Mouse (Mus musculus) gastrocnemius, postnatal 4 days (tissue): ENCODE measurements around the gene Ttc9b. TPM values are rescaled to one million over a fixed set of nuclear protein-coding genes. Genes with fewer than 3 reads are reported as not detected.
"Not testable (repeated sequence)": the region's sequence is repeated elsewhere in the genome, so short reads cannot be mapped to it uniquely, and the experiment has no call there.

Experiments used
- DNase-seq, 2 experiments: peaks; one replicate each; pipeline ENCODE4 v3.0.0; 2021 to 2022; ENCODE audit warnings: low spot score in 2 of 2, mixed read lengths in 2 of 2
- total RNA-seq, 2 experiments: library from RNA; stranded (reverse); gene quantifications; 2 replicates each; pipeline ENCODE4 v1.2.3; 2021

Ttc9b gene
- total RNA-seq, 2 experiments from 2014 or later = not detected

- no peak for DNase-seq
Observed at GRCm38 (mm10) chr7:27634691-27635090, 19.0 kb upstream of the Ttc9b start.

- not testable (repeated sequence) for DNase-seq
Observed at GRCm38 (mm10) chr7:27635094-27635493, 18.6 kb upstream of the Ttc9b start.

GRCm38 (mm10) chr7:27644471-27644870, 9.2 kb upstream of the Ttc9b start:
- DNase-seq = no peak

DNA sequence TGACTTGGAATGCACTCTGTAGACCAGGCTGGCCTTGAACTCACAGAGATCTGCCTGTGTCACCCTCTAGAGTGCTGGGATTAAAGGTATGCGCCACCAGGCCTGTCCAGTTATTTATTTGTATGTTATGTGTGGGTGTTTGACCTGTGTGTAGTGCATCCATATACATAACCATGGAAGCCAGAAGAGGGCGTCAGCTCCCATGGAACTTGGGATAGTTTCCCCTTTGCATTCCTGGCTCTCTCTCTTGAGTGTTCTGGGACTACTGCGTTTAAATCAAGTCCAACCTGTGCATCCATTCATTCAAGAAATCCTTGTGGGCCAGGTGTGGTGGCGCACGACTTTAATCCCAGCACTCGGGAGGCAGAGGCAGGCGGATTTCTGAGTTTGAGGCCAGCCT, 7.2 kb upstream of the Ttc9b start:
- no peak for DNase-seq

GRCm38 (mm10) chr7:27647281-27648002, 6.3 kb upstream of the Ttc9b start:
- DNase-seq = no peak

GRCm38 (mm10) chr7:27649723-27650122, 4.0 kb upstream of the Ttc9b start:
- no peak for DNase-seq

- peak; percentile 70 to 78 for DNase-seq
Observed at GRCm38 (mm10) chr7:27650949-27651348, 2.8 kb upstream of the Ttc9b start.

DNA sequence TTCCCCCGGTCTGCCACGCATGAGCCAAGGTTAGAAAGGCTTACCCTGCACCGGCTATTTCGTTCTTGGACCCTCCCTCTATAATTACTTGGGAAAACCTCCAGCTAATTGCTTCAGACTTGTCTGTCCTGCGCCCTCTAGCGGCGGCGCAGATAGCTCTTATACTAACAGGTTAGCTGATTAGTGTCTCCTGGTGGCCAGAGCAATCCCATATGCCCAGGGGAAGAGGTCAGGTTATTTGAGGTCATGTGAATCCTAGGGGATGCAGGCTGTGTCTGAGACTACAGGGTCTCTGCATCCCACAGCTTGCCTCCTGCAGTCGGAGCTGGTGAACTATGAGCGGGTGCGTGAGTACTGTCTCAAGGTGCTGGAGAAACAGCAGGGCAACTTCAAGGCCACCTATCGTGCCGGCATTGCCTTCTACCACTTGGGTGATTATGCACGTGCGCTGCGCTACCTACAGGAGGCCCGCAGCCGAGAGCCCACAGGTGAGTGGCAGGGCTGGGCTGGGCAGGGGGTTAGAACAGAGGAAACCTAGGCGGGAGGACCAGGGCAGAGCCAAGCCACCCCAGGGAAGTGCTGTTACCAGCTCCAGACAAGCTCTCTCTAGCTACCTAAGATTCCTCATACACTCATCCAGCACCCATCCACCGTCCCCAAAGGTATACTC, 1.0 kb downstream of the Ttc9b start:
- DNase-seq = no peak

- DNase-seq = no peak
Observed at GRCm38 (mm10) chr7:27655545-27655944, 1.8 kb downstream of the Ttc9b start.

- DNase-seq = no peak
Observed at GRCm38 (mm10) chr7:27656600-27656999, 2.9 kb downstream of the Ttc9b start.

- no peak for DNase-seq
Observed at GRCm38 (mm10) chr7:27657824-27658395, 4.2 kb downstream of the Ttc9b start.

DNA sequence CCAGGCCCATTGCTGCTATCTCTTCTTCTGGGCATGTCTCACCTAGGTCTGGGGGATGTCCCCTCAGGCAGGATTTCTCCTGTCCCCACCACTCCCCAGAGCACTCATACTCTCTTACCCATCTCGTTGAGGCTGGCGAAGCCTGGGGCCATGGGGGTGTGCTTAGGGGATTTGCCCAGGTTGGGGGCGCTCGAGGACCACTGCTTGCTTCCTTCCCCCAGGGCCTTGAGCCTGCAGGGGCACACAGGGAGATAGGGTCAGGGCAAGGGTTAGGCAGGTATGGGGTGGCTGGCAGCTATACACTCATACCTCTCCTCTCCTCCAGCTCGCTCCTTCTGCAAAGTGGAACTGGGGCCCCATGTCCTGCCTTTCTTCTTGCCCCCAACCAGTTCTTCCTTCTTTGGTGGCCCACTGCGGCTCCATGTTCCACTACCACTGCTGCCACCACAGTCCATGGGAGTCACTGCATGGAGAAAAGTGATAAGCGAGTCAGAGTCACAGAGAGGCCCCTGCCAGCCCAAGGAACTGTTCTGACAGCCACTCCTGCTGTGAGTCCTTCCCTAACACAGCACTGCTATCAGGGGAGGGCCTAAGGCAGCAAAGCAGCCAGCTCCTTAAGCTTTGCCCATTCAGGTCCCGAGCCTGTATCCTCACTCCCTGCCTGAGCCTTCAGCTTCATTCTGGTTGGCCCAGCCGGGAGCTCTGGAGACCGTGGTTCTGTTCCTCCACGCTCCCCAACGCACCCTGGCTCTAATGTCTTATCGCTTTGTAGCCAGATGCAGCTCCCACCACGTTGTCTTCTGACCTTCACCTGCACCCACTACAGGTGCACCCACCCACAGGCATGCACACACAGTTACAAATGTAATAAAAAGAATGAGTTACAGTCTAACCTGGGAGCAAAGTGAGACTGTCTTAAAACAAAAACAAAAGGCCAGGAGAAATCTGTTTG, 5.3 kb downstream of the Ttc9b start:
- DNase-seq = no peak

- no peak for DNase-seq
Observed at GRCm38 (mm10) chr7:27662038-27662437, 8.3 kb downstream of the Ttc9b start.

GRCm38 (mm10) chr7:27673064-27673574, 19.4 kb downstream of the Ttc9b start:
- DNase-seq = no peak

DNA sequence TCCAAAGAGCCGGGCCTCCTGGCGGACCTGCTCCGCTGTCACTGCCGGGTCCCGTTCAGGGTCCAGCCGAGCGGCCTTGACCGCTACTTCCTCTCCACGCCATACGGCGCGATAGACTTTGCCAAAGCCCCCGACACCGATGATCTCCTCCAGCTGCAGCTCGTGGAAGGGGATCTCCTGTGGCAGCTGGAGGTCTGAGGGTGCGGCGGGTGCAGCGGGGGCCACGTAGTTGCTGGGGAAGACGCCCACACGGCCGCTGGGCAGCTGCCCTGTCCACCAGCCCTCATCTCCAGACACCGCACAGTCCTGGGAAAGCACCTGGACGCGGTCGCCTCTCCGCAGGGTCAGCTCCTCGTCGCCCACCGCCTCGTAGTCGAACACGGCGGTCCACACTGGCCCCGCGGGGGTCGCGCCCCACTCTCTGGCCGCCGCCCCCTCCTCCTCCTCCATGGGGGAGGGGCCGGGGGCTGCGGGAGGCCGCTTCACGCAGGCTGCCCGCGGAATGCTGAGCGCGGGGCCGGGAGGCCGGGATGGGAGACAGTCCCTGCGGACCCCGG, 19.9 kb downstream of the Ttc9b start:
- DNase-seq = peak in 1 of 2 experiments; percentile 28

GRCm38 (mm10) chr7:27674195-27674521, 20.4 kb downstream of the Ttc9b start:
- DNase-seq = no peak

- peak; percentile 77 to 93 for DNase-seq
Observed at GRCm38 (mm10) chr7:27674522-27675221, 21.0 kb downstream of the Ttc9b start, which contains the start of gene Map3k10. Gene Map3k10 (minus strand): TSS chr7:27674598.

DNA sequence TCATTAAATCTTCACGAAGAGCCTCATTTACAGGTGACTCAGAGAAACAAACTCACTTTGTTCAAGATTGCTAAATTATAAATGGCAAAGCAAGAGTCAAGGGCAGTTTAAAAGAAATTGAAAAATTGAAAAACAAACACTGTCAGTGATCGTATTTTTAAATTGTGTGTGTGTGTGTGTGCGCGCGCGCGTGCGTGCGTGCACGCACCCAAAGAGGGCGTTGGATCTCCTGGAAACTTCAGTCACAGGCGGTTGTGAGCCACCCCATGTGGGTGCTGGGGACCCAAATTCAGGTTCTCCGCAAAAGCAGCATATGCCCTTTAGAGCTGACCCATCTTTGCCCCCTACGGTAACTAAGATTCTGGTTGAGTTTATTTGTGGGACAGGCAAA, 21.5 kb downstream of the Ttc9b start:
- no peak for DNase-seq

DNA sequence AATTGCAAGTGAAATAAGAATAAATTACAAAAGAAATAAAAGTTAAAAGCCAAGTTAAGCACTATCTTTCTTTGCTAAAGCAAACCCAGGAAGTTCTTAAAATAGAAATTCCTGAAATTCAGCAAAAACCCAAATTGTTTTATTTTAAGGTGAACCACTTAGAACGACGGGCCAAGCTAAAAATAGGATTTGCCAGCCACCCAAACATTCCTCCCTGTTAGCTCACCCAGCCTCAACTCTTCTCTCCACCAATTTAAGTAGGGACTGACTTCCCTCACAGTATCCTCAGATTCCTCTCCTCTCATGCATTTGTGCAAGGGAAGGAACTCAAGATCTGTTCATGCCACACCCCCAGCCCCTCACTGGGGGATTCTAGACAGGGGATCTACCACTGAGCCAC, 29.5 kb downstream of the Ttc9b start:
- no peak for DNase-seq

DNA sequence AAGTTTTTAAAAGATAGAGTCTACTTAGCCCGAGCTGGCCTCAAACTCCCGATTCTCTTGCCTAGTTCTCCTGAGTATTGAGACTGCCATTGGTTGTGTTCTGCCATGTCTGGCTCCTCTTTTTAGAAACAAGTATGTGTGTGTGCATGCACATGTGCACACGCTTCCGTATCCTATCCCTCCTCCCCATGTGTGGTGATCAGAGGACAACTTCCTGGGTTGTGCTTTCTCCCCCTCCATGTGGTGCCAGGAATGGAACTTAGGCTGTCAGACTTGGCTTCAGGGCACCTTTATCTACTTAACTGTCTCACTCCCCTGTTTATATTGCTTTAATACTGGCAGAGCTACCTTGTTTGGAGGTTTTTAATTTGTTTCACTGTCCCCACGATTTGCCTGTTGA, 31.5 kb downstream of the Ttc9b start:
- DNase-seq = no peak
